Mouse (Mus musculus): ENCODE measurements around the gene Cdc73. TPM values are rescaled to one million over a fixed set of nuclear protein-coding genes. Genes with fewer than 3 reads are reported as not detected.
A peak's percentile ranks its signal among the peaks of the same experiment; 100 is the strongest.
"Not testable (repeated sequence)": the region's sequence is repeated elsewhere in the genome, so short reads cannot be mapped to it uniquely, and the experiment has no call there.

Cdc73 gene
- total RNA-seq, 2 experiments from 2014 or later: 87.0 to 102 TPM

GRCm38 (mm10) chr1:143681108-143681507 is 21.6 kb downstream of the Cdc73 start:
- no peak for DNase-seq (ENCODE audit: low spot score in 2 of 2)

DNA sequence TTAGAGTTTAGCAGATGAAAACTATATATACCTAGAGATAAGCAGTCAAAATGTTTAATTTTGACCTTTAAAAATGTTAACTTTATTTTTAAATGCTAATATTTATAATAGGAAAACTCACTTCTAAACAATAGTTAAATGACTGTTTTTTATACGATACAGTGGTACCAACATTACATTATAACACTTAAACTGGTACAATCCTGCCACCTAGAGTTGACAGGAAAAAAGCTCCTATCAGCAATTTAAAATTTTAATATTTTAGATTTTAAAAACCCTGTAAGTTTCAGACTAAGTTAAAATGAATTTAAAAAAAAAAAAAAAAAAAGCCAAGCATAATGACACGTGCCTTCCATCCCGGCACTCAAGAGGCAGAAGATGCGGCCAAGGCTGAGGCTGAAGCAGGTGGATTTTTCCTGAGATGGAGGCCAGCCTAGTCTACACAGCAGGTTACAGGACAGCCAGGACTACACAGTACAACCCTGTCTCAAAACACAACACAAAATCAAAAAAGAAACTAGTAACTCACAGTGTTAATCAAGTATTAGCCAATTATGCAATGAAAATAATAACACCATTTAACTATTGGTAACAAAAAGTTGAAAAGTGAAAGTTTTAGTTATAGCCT is 26.8 kb downstream of the Cdc73 start:
- DNase-seq (ENCODE audit: low spot score in 2 of 2): no peak

DNA sequence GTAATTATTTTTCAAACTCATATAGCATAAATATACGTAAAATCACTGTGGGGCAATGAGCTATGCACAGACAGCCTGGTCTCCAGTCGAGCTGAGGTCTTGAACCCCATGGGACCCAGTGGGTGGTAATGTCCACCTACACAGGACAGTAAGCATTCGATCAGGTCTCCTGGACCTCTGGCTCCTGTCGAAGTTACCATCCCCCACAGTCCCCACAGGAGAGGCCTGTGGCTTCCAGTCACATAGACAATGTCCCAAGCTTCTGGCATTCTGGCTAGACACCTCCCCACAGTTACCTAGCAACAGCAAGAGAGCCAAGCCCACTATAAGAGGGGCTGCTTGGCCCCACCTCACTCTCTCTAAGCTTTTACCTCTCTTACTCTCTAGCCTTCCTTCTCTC is 37.9 kb downstream of the Cdc73 start:
- not testable (repeated sequence) for DNase-seq (ENCODE audit: low spot score in 2 of 2)

DNA sequence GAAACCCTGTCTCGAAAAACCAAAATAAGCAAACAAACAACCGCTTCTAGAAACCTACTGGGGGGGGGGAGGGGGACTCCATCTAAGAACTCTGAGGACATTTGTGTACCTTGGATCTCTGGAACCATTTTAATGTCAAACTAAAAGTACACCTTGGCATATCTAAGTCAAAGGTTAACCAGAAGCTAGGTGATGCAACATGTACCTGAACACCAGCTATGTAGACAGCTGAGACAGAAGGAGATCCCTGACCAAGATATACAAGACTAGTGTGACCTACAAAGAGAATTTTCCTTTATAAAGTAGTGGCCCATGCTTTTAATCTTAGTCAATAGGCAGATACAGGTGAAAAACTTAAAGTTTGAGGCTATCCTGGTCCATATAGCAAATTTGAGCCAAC is 39.5 kb downstream of the Cdc73 start:
- DNase-seq (ENCODE audit: low spot score in 2 of 2): no peak

- no peak for DNase-seq (ENCODE audit: low spot score in 2 of 2)
Observed at GRCm38 (mm10) chr1:143653646-143654045, 49.0 kb downstream of the Cdc73 start.

- no peak for DNase-seq (ENCODE audit: low spot score in 2 of 2)
Observed at GRCm38 (mm10) chr1:143650317-143650716, 52.4 kb downstream of the Cdc73 start.

DNA sequence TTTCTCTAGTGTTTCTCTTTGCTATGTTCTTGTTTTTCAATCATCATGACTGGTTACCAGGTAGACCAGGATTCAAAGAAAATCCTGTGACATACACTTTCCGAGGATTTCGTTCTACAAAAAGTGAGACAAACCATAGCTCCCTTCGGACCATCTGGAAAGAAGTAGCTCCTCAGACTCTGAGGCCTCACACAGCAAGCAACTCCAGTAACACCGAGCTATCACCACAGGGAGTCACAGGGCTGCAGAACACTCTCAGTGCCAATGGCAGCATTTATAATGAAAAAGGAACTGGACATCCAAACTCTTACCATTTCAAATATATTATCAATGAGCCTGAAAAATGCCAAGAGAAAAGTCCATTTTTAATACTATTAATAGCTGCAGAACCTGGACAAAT is 56.5 kb downstream of the Cdc73 start:
- DNase-seq (ENCODE audit: low spot score in 2 of 2): no peak

- no peak for DNase-seq (ENCODE audit: low spot score in 2 of 2)
Observed at GRCm38 (mm10) chr1:143645386-143645785, 57.3 kb downstream of the Cdc73 start.

GRCm38 (mm10) chr1:143644221-143644620 is 58.5 kb downstream of the Cdc73 start:
- DNase-seq (ENCODE audit: low spot score in 2 of 2): no peak

DNA sequence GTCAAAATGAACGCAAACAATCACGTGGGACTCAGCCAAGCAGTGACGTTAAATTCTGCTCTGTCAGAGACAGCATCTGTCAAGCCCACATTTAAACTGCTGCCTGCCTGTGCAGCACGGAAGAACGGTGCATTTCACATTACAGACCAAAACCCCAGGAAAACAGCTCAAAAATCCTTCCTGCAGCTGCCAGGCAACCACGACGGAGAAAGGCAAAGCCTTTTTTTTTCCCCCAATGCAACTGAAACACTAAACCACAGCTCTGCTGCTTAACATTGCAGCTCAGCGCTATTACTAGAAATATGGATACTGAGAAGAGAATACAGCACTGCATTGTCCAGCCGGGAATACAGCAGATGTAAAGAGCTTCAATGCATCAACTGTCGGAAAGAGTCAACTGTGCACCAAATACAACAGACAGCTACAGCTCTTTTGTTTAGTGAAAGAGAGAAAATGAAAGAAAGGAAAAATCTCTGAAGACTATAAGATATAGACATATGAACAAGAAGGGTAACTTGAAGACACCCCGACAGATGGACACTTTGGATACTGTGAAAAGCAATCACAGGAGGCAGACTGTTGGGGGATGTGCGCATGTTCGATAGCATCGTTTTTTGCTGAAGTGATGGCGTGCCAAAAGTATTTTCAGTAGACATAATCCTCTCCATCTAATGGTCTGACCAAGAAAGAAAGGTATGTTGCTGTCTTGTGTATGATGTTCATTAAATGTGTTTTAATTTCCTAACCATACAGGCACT is 61.9 kb downstream of the Cdc73 start, which contains the start of gene B3galt2:
Gene B3galt2 (plus strand): TSS at position 15 of the 758 bp plus-strand sequence.
- peak in 1 of 2 experiments; percentile 34 for DNase-seq (ENCODE audit: low spot score in 2 of 2)

DNA sequence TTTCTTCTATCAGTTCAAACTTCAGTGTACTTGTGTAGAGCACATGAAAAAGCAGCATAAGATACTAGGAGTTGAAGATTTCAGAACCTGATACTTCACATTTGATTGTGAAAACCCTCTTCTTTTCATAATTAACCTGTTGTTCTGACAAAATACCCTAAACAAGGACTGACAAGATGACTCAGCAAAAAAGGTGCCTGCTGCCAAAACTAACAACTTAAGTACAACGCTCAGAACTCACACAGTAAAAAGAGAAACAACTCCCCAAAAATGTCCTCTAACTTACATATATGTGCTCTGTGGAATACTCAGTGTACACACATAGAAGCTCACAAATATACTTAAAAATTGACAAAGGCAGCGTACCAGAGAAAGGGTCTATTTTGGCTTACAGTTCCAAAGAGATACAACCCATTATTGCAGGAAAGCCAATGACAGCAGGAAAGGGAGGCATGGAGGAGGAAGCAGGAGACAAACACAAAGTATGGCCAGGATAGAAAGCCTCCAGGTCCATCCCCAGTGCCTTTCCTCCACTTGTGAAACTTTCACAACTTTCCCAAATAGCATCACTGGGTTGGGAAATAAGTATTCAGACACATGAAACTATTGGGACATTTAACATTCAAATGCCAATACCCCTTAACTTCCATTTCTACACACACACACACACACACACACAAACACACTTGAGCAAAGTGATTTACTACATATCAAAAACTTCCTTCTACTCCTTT is 69.7 kb downstream of the Cdc73 start:
- DNase-seq (ENCODE audit: low spot score in 2 of 2): no peak

GRCm38 (mm10) chr1:143632361-143632760 is 70.3 kb downstream of the Cdc73 start:
- no peak for DNase-seq (ENCODE audit: low spot score in 2 of 2)

DNA sequence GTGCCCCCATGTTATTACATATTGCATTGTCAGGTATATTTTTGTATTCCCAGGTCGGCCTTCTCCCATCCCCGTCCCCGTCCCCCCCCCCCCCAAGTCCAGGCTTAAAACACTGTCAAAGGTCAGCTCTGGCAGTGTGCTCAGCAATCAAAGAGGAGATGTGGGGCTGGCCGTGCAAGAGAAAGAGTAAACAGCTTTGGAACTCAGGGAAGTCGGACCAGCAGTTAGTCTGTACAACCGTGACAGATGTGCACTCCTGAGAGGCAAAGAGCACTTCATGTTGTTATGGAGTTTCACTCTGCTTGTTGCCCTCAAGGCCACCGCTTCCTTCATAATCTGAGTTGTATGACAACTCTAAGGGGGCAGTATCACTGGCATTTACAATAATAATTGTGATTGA is 71.4 kb downstream of the Cdc73 start:
- DNase-seq (ENCODE audit: low spot score in 2 of 2): no peak

DNA sequence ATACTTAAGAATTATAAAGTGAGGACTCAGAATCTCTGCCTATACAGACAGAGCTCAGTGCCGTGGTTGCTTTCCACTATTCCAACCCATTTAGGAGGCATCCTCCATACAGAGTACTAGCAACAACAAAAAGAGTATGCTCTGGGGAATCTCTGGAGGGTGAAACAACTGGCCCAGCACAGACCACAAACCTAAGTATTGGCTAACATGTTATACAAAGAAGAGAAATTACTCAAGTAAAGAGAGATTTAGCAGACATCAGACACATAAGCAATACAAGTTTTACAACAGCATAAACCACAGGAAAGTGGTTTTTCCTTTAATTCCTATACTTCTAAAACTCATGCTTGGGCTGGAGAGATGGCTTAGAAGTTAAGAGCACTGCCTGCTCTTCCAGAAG is 80.1 kb downstream of the Cdc73 start:
- no peak for DNase-seq (ENCODE audit: low spot score in 2 of 2)

GRCm38 (mm10) chr1:143621930-143622329 is 80.8 kb downstream of the Cdc73 start:
- no peak for DNase-seq (ENCODE audit: low spot score in 2 of 2)

DNA sequence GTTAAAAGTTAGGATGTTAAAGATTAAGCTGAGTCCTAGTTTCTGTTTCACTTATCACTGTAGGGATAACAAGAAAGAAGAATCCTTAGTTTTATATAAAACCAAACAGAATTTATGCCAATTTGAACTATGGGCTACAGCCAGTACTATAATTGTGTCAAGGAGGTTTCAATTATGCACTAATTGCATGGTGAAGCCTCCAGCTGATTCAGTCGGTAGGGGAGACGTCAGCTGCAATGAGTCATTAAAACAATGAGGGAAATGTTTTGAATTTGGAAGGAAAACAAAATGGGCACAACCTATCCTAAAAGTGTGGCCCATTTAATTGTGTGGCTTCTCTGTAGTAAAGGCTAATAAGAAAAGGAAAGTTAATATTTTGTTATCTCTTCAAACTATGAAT is 82.9 kb downstream of the Cdc73 start:
- no peak for DNase-seq (ENCODE audit: low spot score in 2 of 2)

DNA sequence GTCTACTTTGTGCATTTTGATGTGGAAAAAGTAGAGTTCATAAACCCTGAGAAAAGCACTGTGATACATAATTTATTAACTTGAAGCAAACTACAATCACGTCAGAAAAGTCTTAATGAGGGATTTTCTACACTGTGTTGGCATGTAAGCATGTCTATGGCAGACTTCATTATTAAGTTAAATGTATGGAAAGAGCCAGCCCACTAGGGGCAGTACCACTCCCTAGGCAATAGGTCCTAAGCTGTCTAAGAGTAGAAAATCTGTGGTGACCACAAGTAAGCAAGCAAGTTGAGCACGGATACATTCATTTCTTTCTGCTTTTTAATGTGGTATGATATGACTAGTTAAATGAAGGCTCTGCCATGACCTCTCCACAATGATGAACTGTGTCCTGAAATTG is 89.8 kb downstream of the Cdc73 start:
- DNase-seq (ENCODE audit: low spot score in 2 of 2): no peak

DNA sequence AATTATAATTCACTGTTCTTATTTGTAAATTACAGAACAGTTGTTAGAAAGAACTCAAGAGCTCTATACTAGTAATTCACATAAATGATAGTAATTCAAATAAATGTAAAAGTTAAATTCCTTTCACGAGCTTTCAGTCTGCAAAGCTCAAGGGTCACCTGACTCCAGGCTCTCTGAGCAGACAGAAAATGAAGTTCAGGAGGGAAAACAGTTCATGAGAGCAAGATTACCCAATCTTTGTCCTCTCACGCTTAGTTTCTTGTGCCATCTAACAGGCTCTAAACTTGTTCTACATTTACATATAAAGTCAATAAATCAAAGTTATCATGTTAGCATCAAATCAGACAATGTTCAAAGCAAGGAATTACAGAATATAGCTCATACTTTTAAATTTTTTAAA is 93.8 kb downstream of the Cdc73 start:
- DNase-seq (ENCODE audit: low spot score in 2 of 2): no peak

- no peak for DNase-seq (ENCODE audit: low spot score in 2 of 2)
Observed at GRCm38 (mm10) chr1:143596864-143597263, 105.8 kb downstream of the Cdc73 start.

- no peak for DNase-seq (ENCODE audit: low spot score in 2 of 2)
Observed at GRCm38 (mm10) chr1:143576824-143577543, 125.7 kb downstream of the Cdc73 start.

- no peak for DNase-seq (ENCODE audit: low spot score in 2 of 2)
Observed at GRCm38 (mm10) chr1:143558235-143558634, 144.5 kb downstream of the Cdc73 start.

All from adrenal gland, adult 18-20 months (tissue).